14 mouse cellular contexts compared by ENCODE assay signal in the genomic region with DNA sequence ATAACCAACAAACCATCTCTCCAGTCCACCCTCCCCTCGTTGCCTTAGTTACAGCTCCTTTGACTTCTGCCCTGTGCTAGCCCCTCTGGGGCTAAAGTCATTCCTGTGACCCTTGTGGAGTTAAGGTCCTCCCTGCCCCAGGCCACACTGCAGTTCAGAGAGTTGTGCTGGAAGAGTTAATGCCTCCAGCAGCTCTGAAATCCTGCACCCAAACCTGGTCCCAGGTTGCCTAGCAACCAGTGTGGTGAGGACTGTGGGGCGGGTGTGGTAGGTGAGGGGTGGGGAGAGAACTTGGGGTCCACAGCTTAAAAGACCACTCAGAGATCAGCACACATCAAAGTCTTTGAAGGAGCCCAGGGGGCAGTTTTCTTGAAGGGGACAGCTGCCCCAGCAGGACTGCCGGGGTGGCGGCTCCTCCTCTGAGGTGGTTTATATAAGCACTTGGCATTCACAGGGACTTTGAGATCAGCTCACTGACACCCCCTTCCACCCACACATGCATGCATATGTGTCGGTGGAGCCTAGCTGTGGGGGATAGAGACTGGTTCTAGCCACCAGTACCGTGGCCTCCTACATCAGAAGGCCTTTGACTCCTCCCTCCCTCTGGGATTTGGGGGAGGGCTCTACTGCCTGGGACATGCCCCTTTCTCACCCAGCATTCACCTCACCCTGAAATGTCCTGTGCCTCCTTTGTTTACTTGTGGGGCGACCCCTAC. TPM values are rescaled to one million over a fixed set of nuclear protein-coding genes. Genes with fewer than 3 reads are reported as not detected.
DNase-seq lines count a peak whose midpoint lies in the region; ATAC-seq and TF ChIP-seq lines count a peak whose summit lies in the region.
"Had no signal": no experiment of that assay in that cellular context is flagged by ENCODE, and none has a peak within 500 bp of the region (broad histone marks: within the 10 kb centered on the region; RNA-seq: fewer than 3 reads in every experiment).

No protein-coding gene starts in this region.

- H3K9me3 ChIP-seq in kidney, embryonic 15.5 days (replicated peaks): no peaks in the 10 kb centered on the region
- H3K9me3 ChIP-seq in embryonic facial prominence, embryonic 11.5 days (replicated peaks; ENCODE audit: control insufficient read depth, low read length): no peaks in the 10 kb centered on the region
- H3K9me3 ChIP-seq in stomach, postnatal 0 days (ENCODE audit: control insufficient read depth, low read length): no peaks in the 10 kb centered on the region
- H3K9me3 ChIP-seq: megakaryocyte, embryonic 14.5 days had no signal

- H3K9ac ChIP-seq in kidney, embryonic 15.5 days: no peak overlapping the region
- H3K9ac ChIP-seq in embryonic facial prominence, embryonic 11.5 days (replicated peaks; ENCODE audit: low read length): no peak overlapping the region
- no peak overlapping the region for H3K9ac ChIP-seq in stomach, postnatal 0 days (ENCODE audit: low read length)

- no peaks in the 10 kb centered on the region for H3K36me3 ChIP-seq in kidney, embryonic 15.5 days
- H3K36me3 ChIP-seq in embryonic facial prominence, embryonic 11.5 days (replicated peaks; ENCODE audit: control insufficient read depth, insufficient read depth, low read depth, low read length): no peaks in the 10 kb centered on the region
- no peaks in the 10 kb centered on the region for H3K36me3 ChIP-seq in stomach, postnatal 0 days (ENCODE audit: control insufficient read depth, insufficient read depth, low read length)

- intact Hi-C loops in gastrocnemius, postnatal 14 days (cut with DNase I; ENCODE audit: low total_unique reads): no loop called here

- no peak overlapping the region for H3K4me3 ChIP-seq in kidney, embryonic 15.5 days (replicated peaks)
- no peak overlapping the region for H3K4me3 ChIP-seq in embryonic facial prominence, embryonic 11.5 days (ENCODE audit: low read depth, low read length)
- H3K4me3 ChIP-seq in stomach, postnatal 0 days (ENCODE audit: low read depth, low read length): no peak overlapping the region
- H3K4me3 ChIP-seq: megakaryocyte, embryonic 14.5 days had no signal

- 20% methylated on average over 7 of the region's 7 CpGs for WGBS in kidney, embryonic 15.5 days
- 8% methylated on average over 7 of the region's 7 CpGs for WGBS in embryonic facial prominence, embryonic 11.5 days
- 21% methylated on average over 7 of the region's 7 CpGs for WGBS in stomach, postnatal 0 days

- H3K27ac ChIP-seq in kidney, embryonic 15.5 days: no peak overlapping the region
- H3K27ac ChIP-seq in embryonic facial prominence, embryonic 11.5 days (replicated peaks; ENCODE audit: low read depth, low read length): no peak overlapping the region
- H3K27ac ChIP-seq in stomach, postnatal 0 days (replicated peaks): no peak overlapping the region

- TF ChIP-seq CTCF in stomach, postnatal 0 days (IDR thresholded peaks at IDR 0.05; ENCODE audit: low read depth): no peak

- no peak overlapping the region for H3K4me2 ChIP-seq in kidney, embryonic 15.5 days
- H3K4me2 ChIP-seq in embryonic facial prominence, embryonic 11.5 days (ENCODE audit: low read depth, low read length): no peak overlapping the region
- H3K4me2 ChIP-seq in stomach, postnatal 0 days (replicated peaks; ENCODE audit: low read depth): no peak overlapping the region

- no peak for TF ChIP-seq EP300 in stomach, postnatal 0 days (optimal IDR thresholded peaks at IDR 0.05)

- H3K4me1 ChIP-seq in kidney, embryonic 15.5 days: peaks cover 35% of the 10 kb centered on the region
- peaks cover 4% of the 10 kb centered on the region for H3K4me1 ChIP-seq in embryonic facial prominence, embryonic 11.5 days (ENCODE audit: control insufficient read depth, insufficient read depth, low read length)
- H3K4me1 ChIP-seq in stomach, postnatal 0 days (replicated peaks; ENCODE audit: control insufficient read depth, insufficient read depth): no peaks in the 10 kb centered on the region
- H3K4me1 ChIP-seq: megakaryocyte, embryonic 14.5 days had no signal

- peak; percentile 20; the same call in 1 of the 2 replicates for ATAC-seq in kidney, embryonic 15.5 days (replicated peaks; ENCODE audit: low FRiP score)
- ATAC-seq in embryonic facial prominence, embryonic 11.5 days (replicated peaks; ENCODE audit: insufficient number of reproducible peaks, low FRiP score, low TSS enrichment, low read depth): no peak; the same call in 1 of the 2 replicates
- no peak for ATAC-seq in stomach, postnatal 0 days (ENCODE audit: low FRiP score, low TSS enrichment)

- no peaks in the 10 kb centered on the region for H3K27me3 ChIP-seq in kidney, embryonic 15.5 days
- no peaks in the 10 kb centered on the region for H3K27me3 ChIP-seq in embryonic facial prominence, embryonic 11.5 days (ENCODE audit: control insufficient read depth, insufficient read depth, low read length)
- no peaks in the 10 kb centered on the region for H3K27me3 ChIP-seq in stomach, postnatal 0 days (ENCODE audit: control insufficient read depth, insufficient read depth, low read length)

- DNase-seq in kidney, postnatal 36 days: no peak
- peak; percentile 74 for DNase-seq in right cerebral cortex, adult 18-20 months
- DNase-seq in right cerebral cortex, postnatal 4 days: no peak
- DNase-seq in embryonic facial prominence, embryonic 11.5 days (ENCODE audit: low spot score): peak; percentile 64
- peak; percentile 31 for DNase-seq in stomach, postnatal 0 days (ENCODE audit: low spot score)
- DNase-seq in gastrocnemius, postnatal 14 days: no peak
- DNase-seq: adrenal gland, adult 2 months; kidney, adult 9 months had no signal

RNA-seq across cellular contexts. Expression of gene Ubxn10, which starts 2.3 kb away (rescaled TPM):
- 1.0 and 1.8 TPM in 2 replicates for polyA plus RNA-seq in kidney, embryonic 15.5 days (2015; fragmentation: Nextera tagmentation; extraction: Ambion mirVana)
- polyA plus RNA-seq in embryonic facial prominence, embryonic 11.5 days (2014; fragmentation: Nextera tagmentation; extraction: Ambion mirVana): 1.1 and 1.4 TPM in 2 replicates
- polyA plus RNA-seq in stomach, postnatal 0 days (2015; fragmentation: Nextera tagmentation; extraction: Ambion mirVana): 0.64 and 0.81 TPM in 2 replicates
- total RNA-seq in gastrocnemius, postnatal 14 days (2021): under 1 TPM; 0.16 to 0.29 TPM

RNA-seq across cellular contexts. Expression of gene Pla2g2c, which starts 14.7 kb away (rescaled TPM):
- polyA plus RNA-seq in kidney, embryonic 15.5 days (2015; fragmentation: Nextera tagmentation; extraction: Ambion mirVana): 0.33 and 0.45 TPM in 2 replicates
- 0.28 and 0.48 TPM in 2 replicates for polyA plus RNA-seq in embryonic facial prominence, embryonic 11.5 days (2014; fragmentation: Nextera tagmentation; extraction: Ambion mirVana)
- 0.30 and 0.31 TPM in 2 replicates for polyA plus RNA-seq in stomach, postnatal 0 days (2015; fragmentation: Nextera tagmentation; extraction: Ambion mirVana)
- not detected for total RNA-seq in gastrocnemius, postnatal 14 days (2021)
- total RNA-seq: gastrocnemius, adult 18-20 months; liver, adult 2 months had no signal
- polyA plus RNA-seq: liver, adult 2 months had no signal

RNA-seq across cellular contexts. Expression of gene Pla2g2f, which starts 18.1 kb away (rescaled TPM):
- 0.19 and 0.93 TPM in 2 replicates for polyA plus RNA-seq in kidney, embryonic 15.5 days (2015; fragmentation: Nextera tagmentation; extraction: Ambion mirVana)
- polyA plus RNA-seq in embryonic facial prominence, embryonic 11.5 days (2014; fragmentation: Nextera tagmentation; extraction: Ambion mirVana): not detected in 2 replicates
- polyA plus RNA-seq in stomach, postnatal 0 days (2015; fragmentation: Nextera tagmentation; extraction: Ambion mirVana): 8.2 and 8.7 TPM in 2 replicates
- total RNA-seq in gastrocnemius, postnatal 14 days (2021): not detected
- total RNA-seq: liver, adult 2 months had no signal
- polyA plus RNA-seq: heart, postnatal 0 days; liver, adult 2 months had no signal

RNA-seq across cellular contexts. Expression of gene Pla2g2d, which starts 36.2 kb away (rescaled TPM):
- polyA plus RNA-seq in kidney, embryonic 15.5 days (2015; fragmentation: Nextera tagmentation; extraction: Ambion mirVana): 0.21 TPM in 1 of 2 replicates, not detected in the other
- 0.43 and 1.1 TPM in 2 replicates for polyA plus RNA-seq in embryonic facial prominence, embryonic 11.5 days (2014; fragmentation: Nextera tagmentation; extraction: Ambion mirVana)
- 0.21 and 0.27 TPM in 2 replicates for polyA plus RNA-seq in stomach, postnatal 0 days (2015; fragmentation: Nextera tagmentation; extraction: Ambion mirVana)
- not detected for total RNA-seq in gastrocnemius, postnatal 14 days (2021)
- total RNA-seq: ES-E14; liver, adult 2 months had no signal
- polyA plus RNA-seq: heart, postnatal 0 days; liver, adult 2 months had no signal

Comparison
In these comparisons a context has a peak if more than half of its experiments do, and no peak if none do; other contexts are left out.
1. DNase-seq: peak in right cerebral cortex, adult 18-20 months (single experiment), embryonic facial prominence, embryonic 11.5 days (single experiment) and stomach, postnatal 0 days (single experiment); none in kidney, postnatal 36 days (0 of 2), right cerebral cortex, postnatal 4 days (single experiment) and gastrocnemius, postnatal 14 days (single experiment).